Mouse (Mus musculus) heart, postnatal 36 days (tissue): ENCODE measurements at regions not wholly inside any gene's neighbourhood (a gene's known extent, or its start where the extent isn't known, plus 50 kb on each side); places are given as distances from the start of the nearest gene placed in this dataset.

Source experiments
- DNase-seq, 2 experiments: peaks; one replicate each; pipeline ENCODE4 v3.0.0; 2021 to 2022
- intact Hi-C: fragments of 180-260 bp; cut with DNase I; formaldehyde crosslinking; loops from one replicate; pipeline ENCODE4 v1.15.1; 2025

GRCm38 (mm10) chr4:149844971-149845370, 70.9 kb upstream of the Slc25a33 start:
- DNase-seq = no peak
- intact Hi-C loops = loop anchor here (5.0 kb wide), 1 partner anchor 42 kb away; no protein-coding TSS in a partner anchor

GRCm38 (mm10) chr4:149843736-149844135, 69.7 kb upstream of the Slc25a33 start:
- intact Hi-C loops = loop anchor here (5.0 kb wide), 1 partner anchor 44 kb away; no protein-coding TSS in a partner anchor
- no peak for DNase-seq

GRCm38 (mm10) chr4:149842906-149843305, 68.8 kb upstream of the Slc25a33 start:
- DNase-seq = no peak
- intact Hi-C loops = loop anchor here (5.0 kb wide), 1 partner anchor 44 kb away; no protein-coding TSS in a partner anchor

GRCm38 (mm10) chr4:149841856-149842255, 67.8 kb upstream of the Slc25a33 start:
- intact Hi-C loops = loop anchor here (5.0 kb wide), 1 partner anchor 45 kb away; no protein-coding TSS in a partner anchor
- peak in 1 of 2 experiments; percentile 51 for DNase-seq

- intact Hi-C loops = loop anchor here (5.0 kb wide), 1 partner anchor 47 kb away; no protein-coding TSS in a partner anchor
- peak; percentile 65 to 80 for DNase-seq
Observed at GRCm38 (mm10) chr4:149840511-149841292, 66.6 kb upstream of the Slc25a33 start.

- intact Hi-C loops = loop anchor here (1.0 kb wide), 1 partner anchor 120 kb away; no protein-coding TSS in a partner anchor
- peak; percentile 65 to 71 for DNase-seq
Observed at GRCm38 (mm10) chr4:149838682-149839081, 64.6 kb upstream of the Slc25a33 start.

GRCm38 (mm10) chr4:149834646-149835156, 60.6 kb upstream of the Slc25a33 start:
- no peak for DNase-seq
- intact Hi-C loops = no loop called here

GRCm38 (mm10) chr4:149832446-149833101, 58.5 kb upstream of the Slc25a33 start:
- intact Hi-C loops = no loop called here
- DNase-seq = no peak

GRCm38 (mm10) chr4:149830551-149831192, 56.6 kb upstream of the Slc25a33 start:
- intact Hi-C loops = no loop called here
- DNase-seq = peak; percentile 71 to 76

GRCm38 (mm10) chr4:149829964-149830363, 55.9 kb upstream of the Slc25a33 start:
- intact Hi-C loops = no loop called here
- DNase-seq = no peak

- no peak for DNase-seq
- intact Hi-C loops = no loop called here
Observed at GRCm38 (mm10) chr4:149827784-149828183, 53.7 kb upstream of the Slc25a33 start.
